Mouse (Mus musculus): ENCODE measurements around the gene Hpse. TPM values are rescaled to one million over a fixed set of nuclear protein-coding genes. Genes with fewer than 3 reads are reported as not detected.

Hpse gene
- total RNA-seq, 2 experiments from 2014 or later: 0.51 to 0.88 TPM

DNA sequence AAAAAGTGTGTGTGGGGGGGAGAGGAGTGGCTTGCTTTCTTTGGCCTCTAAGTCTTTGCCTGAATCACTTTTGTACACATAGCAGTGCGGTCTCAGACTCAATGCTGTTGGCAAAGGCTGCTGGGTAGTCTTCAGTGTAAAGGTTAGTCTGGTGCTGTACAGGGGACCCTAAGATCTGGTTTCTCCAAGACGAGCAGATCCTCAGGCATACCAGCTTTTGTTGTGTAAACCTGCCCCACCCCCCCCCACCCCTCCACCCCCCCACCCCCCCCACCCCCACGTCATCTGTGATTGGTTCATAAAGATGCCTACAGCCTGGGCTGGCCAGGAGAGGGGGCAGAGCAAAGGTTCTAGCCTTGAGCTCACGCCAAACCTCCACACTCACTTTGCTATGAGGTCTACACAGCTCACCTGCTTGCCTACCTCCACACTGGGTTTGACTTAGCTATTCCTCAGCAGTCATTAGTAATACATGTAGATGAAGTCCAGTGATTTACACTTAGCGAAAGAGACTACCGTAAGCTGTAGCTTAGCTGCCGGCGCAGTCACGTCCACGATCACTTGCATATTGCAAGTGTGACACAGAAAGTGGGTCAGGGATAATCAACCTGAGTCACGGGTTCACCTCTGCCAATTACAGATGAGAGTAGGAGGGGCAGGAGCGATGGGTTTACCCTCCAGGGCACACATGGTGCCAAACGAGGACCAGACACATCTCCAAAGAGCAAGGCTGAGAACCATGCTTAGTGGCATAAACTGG, 18.5 kb downstream of the Hpse start:
- DNase-seq: no peak
- intact Hi-C loops (cut with DNase I; ENCODE audit: low total_unique reads): no loop called here

- intact Hi-C loops (cut with DNase I; ENCODE audit: low total_unique reads): no loop called here
- DNase-seq: no peak
These were observed 21.6 kb downstream of the Hpse start for GRCm38 (mm10) chr5:100697886-100698285.

GRCm38 (mm10) chr5:100697398-100697797, 22.1 kb downstream of the Hpse start:
- DNase-seq: no peak
- intact Hi-C loops (cut with DNase I; ENCODE audit: low total_unique reads): no loop called here

GRCm38 (mm10) chr5:100685631-100686030, 33.9 kb downstream of the Hpse start:
- no peak for DNase-seq
- intact Hi-C loops (cut with DNase I; ENCODE audit: low total_unique reads): loop anchor here (10.0 kb wide), 1 partner anchor 109 kb away; the partner anchor contains the start of genes Helq and Mrps18c

DNA sequence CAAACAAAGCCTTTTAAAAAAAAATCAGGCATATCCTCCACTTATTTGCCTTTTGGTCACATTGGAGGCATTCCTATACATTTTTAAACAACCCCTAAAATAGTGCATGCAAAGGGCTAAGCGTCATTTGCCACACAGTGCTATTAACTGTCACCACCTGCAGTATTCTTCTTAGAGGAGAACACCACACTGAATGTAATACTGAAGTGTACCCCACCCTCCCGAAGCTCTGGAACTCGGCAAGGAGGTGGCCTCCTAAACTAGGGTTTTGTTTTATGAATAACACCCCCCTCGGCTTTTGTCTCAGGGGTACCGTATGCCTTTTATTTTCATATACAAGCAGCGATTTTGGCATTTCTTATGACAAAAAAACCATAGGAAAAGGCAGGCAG, 39.0 kb downstream of the Hpse start:
- intact Hi-C loops (cut with DNase I; ENCODE audit: low total_unique reads): loop anchor here (10.0 kb wide), 1 partner anchor 114 kb away; the partner anchor contains the start of genes Helq and Mrps18c

DNA sequence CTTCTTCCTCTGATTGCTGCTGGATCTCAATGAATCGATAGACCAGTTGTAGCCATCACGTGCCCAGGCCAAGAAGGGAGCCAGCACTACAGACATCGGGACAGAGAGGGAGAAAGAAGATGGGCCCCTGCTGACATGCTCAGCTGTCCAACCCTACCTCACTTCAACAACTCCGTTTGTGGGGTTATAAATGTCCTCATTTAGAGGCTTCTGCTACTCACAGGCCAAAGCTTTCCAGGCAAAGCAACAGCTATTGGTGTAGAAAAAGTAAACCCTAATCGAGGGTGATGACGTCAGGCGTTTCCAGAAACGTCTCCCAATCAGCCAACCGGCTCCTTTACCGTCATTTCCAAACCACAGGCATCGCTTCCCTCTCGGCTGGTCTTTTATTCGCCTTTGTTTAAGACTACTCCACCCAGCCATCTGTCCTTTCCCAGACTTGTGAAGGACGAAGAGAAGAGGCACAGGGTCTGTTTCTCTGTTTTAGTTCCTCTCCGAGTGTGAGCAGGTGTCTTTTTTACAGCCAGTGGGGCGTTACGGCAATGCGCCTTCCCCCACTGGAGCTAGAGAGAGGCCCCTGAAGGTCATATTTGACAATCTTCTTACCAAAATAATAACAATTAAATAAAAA, 39.5 kb downstream of the Hpse start:
- intact Hi-C loops (cut with DNase I; ENCODE audit: low total_unique reads): loop anchor here (10.0 kb wide), 2 partner anchors 115 to 235 kb away; partner anchors contain the start of genes Helq and Mrps18c
- DNase-seq: no peak

More for the DNA sequence above, 39.0 kb downstream of the Hpse start:
- no peak for DNase-seq

GRCm38 (mm10) chr5:100674711-100675376, 44.7 kb downstream of the Hpse start, which contains the start of gene Coq2:
Gene Coq2, minus strand, starts transcription at chr5:100675140.
- DNase-seq: peak; percentile 76
- intact Hi-C loops (cut with DNase I; ENCODE audit: low total_unique reads): loop anchor here (10.0 kb wide), 1 partner anchor 240 kb away; no protein-coding TSS in a partner anchor

- peak; percentile 91 for DNase-seq
- intact Hi-C loops (cut with DNase I; ENCODE audit: low total_unique reads): loop anchor here (10.0 kb wide), 1 partner anchor 241 kb away; no protein-coding TSS in a partner anchor
These were observed 45.6 kb downstream of the Hpse start for GRCm38 (mm10) chr5:100673745-100674486.

GRCm38 (mm10) chr5:100672403-100672802, 47.1 kb downstream of the Hpse start:
- intact Hi-C loops (cut with DNase I; ENCODE audit: low total_unique reads): loop anchor here (10.0 kb wide), 1 partner anchor 242 kb away; no protein-coding TSS in a partner anchor
- no peak for DNase-seq

- DNase-seq: no peak
- intact Hi-C loops (cut with DNase I; ENCODE audit: low total_unique reads): loop anchor here (10.0 kb wide), 1 partner anchor 243 kb away; no protein-coding TSS in a partner anchor
These were observed 47.6 kb downstream of the Hpse start for GRCm38 (mm10) chr5:100671897-100672296.

DNA sequence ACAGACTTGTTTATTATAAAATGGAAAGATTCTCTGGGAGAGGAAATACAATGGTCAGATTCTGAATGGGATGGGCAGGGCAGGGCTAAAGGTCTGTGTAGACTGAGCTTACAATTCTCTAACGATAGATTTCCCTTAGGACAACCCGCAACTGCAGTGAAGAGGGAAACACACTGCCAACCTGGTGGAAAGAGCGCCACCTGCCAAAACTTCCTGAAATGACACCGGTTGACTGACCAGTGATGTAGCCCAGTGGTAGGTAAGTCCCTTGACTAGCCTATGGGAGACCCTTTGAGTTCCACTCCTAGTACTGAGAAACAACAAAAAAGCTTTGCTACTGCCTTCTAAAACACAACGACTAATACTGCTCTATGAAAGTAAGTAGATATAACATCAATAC, 48.1 kb downstream of the Hpse start:
- DNase-seq: no peak
- intact Hi-C loops (cut with DNase I; ENCODE audit: low total_unique reads): loop anchor here (10.0 kb wide), 1 partner anchor 243 kb away; no protein-coding TSS in a partner anchor

DNA sequence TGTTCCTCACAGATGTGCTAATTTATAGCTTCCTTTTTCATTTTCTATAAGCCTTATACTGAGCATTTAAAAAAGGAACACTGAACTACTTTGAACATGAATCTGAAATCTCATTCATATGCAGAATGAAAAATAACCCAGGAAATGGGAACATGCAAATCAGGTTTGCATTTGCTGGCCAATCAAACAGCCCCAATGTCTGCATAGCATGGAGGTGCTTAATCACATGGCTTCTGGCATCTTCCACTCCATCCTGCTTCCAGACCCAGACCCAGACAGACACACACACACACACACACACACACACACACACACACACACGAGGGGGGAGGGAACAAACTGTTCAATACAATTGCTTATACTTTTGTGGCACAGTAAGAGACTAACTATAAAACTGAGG, 52.6 kb downstream of the Hpse start:
- DNase-seq: no peak
- intact Hi-C loops (cut with DNase I; ENCODE audit: low total_unique reads): loop anchor here (10.0 kb wide), 1 partner anchor 122 kb away; no protein-coding TSS in a partner anchor

- intact Hi-C loops (cut with DNase I; ENCODE audit: low total_unique reads): loop anchor here (10.0 kb wide), 1 partner anchor 119 kb away; no protein-coding TSS in a partner anchor
- no peak for DNase-seq
These were observed 55.7 kb downstream of the Hpse start for GRCm38 (mm10) chr5:100663854-100664253.

DNA sequence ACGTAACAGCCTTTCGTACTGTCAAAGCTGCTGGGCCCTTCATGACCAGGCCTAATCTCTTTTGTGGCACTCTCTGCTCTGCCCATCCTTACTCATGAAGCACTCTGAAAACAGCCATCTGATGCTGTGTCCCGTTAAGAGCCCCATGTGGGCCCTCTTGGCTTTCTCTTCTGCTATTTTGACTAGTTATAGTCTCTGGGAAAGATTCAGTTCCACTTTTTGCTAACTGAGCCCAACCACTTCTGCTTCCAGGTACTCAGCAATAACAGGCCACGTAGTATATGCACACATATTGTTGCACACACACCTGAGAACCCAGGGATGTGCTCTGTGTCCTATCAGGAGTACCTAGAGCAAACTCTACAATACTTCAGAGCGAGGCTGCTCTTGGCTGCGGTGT, 56.5 kb downstream of the Hpse start:
- intact Hi-C loops (cut with DNase I; ENCODE audit: low total_unique reads): loop anchor here (10.0 kb wide), 1 partner anchor 118 kb away; no protein-coding TSS in a partner anchor
- no peak for DNase-seq

- intact Hi-C loops (cut with DNase I; ENCODE audit: low total_unique reads): no loop called here
- no peak for DNase-seq
These were observed 61.1 kb downstream of the Hpse start for GRCm38 (mm10) chr5:100658460-100658859.

DNA sequence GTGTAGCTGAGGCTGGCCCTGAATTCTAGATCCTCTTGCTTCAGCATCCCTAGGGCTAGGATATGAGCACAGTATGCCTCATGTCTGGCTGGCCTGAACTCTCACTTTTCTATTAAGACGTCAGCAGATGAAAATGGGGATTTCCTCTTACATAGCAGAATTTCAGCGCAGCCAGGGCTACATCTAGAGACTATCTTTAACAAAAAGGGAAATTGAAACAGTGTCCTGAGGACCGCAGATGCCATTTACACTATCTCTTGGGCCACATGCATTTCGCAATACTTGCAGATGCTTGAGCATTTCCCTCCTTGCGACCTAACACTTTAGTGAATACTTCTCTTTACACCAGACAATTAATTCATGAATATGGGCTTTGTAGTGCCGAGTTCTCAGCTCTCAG, 63.2 kb downstream of the Hpse start:
- DNase-seq: no peak
- intact Hi-C loops (cut with DNase I; ENCODE audit: low total_unique reads): no loop called here

DNA sequence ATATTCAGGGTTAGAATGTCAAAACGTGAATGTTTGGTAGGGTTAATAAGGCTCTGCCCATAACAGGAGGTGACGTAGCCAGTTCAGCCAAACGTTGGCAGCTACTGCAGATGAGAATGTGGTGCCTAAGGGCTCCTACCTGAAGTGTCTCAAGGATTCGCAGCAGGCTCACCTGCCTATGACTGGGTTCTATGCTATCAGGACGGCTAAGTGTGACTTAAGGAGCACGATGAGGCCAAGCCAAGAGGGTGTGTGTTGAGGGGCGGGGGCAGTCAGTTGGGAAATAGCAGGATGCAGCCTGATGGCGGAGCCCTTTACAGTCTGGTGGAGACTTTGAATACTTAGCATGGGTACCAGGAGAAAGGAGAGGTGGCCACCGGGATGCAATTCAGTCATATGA, 67.2 kb downstream of the Hpse start:
- intact Hi-C loops (cut with DNase I; ENCODE audit: low total_unique reads): no loop called here
- no peak for DNase-seq

GRCm38 (mm10) chr5:100651486-100651885, 68.0 kb downstream of the Hpse start:
- DNase-seq: no peak
- intact Hi-C loops (cut with DNase I; ENCODE audit: low total_unique reads): no loop called here

DNA sequence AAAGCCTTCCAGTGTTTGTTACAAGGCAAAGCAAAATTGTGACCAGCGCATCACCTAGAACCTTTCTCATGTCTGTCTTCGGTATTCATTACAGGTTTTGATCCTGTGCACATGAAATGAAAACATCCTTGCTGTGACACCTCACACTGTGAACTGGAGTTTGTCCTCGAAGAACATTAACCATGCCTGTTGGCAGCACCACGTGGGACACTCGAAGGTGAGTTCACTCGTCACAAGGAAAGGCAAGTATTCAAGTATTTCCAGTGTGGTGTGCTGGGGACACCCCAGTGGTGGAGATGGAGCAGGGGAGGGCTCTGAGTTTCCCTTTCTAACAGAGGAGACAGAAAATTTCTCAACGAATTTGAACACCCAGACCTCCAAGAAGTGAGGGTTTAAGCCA, 68.5 kb downstream of the Hpse start:
- no peak for DNase-seq
- intact Hi-C loops (cut with DNase I; ENCODE audit: low total_unique reads): no loop called here

Measured in gastrocnemius, postnatal 14 days (tissue).